Mouse (Mus musculus) frontal cortex, postnatal 36 days (tissue): ENCODE data around the gene Adgrg1.

Source experiments
- DNase-seq, 2 experiments: peaks; one replicate each; pipeline ENCODE4 v3.0.0; 2022; ENCODE audit warnings: low spot score in 2 of 2

Gene Adgrg1

DNA sequence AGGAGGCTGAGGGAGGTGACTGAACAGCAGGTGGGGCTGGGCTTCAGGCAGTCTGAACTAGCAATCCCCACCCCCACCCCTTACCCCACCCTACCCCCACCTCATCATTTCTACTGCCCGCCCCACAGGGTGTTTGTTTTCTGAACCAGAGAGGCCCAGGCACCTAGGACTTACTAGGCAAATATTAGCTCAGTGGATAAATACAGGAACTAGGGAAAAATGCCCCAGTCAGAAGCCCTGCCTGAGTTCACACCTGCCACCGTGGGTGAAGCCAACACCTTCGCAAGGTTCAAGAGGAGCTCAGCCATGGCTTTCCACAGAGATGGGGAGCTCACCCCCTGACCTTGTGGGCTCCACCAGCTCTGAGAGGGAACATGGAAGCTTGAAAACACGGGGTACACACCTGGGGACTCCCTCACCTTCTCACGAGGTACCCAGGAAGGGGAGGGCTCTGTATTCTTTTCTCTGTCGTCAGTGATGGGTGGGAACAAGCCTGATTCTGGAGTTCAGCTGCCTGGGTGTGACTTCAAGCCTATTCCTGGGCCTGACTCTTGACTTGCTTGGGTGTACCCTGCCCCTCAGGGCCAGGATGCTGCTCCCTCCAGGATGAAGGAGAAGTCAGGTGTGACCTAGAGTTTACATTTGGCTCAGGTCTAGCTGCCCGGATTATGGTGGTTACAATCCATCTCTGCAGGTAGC, at the start of gene Adgrg1:
TSS of gene Adgrg1 (plus strand) at position 285 of the 699 bp plus-strand sequence.
- DNase-seq: no peak

DNA sequence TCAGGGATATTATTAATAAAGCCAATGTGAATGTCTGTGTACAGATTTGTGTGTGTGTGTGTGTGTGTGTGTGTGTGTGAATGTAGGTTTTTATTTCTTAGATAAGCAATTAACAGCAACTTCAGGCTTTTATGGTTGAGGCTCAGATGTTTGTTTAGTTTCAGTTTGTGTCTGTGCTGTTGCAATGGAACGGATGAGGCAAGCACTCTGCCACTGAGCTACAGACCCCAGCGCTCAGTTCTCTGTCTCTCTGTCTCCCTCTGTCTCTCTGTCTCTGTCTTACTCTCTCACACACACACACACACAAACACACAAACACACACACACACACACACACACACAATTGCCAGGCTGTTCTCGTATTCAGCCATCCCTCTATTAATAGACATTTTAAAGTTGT, 46.3 kb upstream of the Adgrg1 start:
- no peak for DNase-seq

DNA sequence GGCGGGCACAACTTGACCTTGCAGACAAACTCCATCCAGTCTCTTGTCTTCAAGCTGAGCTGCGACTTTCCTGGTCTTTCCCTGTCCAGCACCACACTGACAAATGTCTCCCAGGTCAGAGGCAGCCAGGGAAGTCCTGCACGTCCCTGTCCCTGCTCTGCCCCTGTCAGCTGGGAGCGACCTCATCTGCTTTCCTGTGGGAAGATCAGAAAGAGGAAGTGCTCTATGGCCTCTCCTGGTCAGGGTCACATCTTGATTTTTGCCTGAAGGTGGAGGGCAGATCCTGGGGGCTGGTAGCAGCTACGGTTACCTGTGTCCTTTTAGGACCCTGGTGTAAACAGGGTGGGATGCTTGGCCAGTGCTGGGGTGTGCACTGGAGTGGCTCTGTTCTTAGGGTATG, 40.6 kb upstream of the Adgrg1 start:
- no peak for DNase-seq

DNA sequence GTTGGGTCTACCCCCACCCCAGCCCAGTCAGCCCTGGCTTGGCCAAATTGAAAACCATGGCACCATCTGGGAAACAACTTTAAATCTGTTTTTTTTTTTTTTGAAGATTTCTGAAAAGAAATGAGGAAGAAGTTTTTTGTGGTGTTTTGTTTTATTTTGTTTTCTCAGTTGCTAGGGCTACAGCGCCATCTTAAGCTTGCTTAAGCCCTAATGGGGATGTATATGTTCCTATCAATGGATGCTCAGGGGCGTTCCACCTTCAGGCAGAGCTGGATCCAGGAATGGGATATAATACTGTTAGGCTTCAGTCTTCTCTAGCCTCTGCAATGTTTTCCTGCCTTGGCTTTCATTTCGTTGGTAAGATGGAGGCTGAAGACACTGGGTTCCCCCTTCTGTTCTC, 39.4 kb upstream of the Adgrg1 start:
- no peak for DNase-seq

DNA sequence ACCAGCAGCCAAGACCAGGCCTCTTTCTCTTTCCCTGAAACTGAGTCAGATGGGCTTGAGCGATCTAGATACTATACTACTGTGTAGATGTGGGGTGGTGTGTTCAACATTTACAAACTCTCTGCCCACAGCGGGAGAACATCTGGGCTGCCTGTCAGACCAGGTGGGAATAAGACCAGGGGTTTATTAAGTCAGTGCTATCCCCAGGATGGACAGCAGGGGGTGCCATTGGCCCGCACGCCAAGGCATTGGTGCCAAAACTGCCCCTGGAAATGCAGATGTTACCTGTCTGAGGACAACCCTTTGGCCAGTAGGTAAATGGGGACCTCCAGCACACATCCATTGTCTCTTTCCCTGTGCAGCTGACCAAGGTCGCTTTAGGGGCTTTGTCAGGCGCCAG, 32.0 kb upstream of the Adgrg1 start:
- peak; percentile 57 to 61 for DNase-seq

DNA sequence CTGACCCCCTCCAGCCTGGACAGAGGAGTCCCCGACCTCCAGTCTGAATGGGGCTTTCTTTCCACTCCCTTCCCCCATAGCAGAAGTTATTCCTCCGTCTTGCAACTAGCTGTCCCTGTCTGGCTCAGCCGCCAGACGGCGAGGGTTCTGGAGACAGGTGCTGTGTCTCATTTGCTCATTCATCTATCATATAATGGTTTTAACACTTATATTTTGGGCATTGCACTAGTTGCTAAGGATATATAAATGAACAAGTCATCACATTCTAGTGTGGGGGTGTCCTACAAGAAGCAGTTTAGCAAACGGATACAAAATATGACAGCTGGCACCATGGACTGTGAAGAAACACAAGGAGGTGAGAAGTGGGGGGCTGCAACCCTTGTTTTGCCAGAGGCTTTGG, 29.4 kb upstream of the Adgrg1 start:
- DNase-seq: peak; percentile 61 to 89

DNA sequence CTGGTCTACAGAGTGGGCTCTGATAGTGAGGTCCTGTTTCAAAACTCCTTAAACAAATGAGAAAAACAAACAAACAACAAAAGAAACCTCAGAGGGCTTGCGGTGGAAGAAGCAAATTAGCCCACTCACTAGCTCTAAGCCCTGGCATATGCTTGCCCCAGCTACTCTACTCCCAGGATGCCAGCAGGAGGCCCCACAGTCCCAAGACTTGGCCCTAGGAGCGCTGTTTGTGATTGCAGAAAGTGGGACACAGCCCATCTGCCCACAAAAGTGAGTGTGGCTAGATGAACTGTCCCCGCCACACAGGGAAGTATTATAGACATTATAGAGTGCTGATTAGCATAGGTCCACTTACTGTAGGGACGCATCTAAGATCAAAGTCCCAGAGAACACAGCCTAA, 26.1 kb upstream of the Adgrg1 start:
- DNase-seq: no peak

DNA sequence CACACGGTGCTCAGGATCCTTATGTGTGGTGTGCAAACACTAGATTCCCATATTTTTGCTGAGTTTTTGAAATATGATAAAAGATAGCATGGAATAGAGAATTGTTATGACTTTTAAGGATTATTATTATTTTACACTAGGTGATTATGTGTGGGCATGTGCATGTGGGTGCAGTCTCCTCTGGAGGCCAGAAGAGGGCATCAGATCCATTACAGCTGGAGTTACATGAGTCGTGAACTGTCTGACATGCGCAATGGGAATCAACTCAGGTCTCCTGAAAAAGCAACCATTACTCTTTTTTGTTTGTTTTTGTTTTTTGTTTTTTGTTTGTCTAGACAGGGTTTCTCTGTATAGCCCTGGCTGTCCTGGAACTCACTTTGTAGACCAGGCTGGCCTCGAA, 25.5 kb upstream of the Adgrg1 start:
- DNase-seq: no peak

DNA sequence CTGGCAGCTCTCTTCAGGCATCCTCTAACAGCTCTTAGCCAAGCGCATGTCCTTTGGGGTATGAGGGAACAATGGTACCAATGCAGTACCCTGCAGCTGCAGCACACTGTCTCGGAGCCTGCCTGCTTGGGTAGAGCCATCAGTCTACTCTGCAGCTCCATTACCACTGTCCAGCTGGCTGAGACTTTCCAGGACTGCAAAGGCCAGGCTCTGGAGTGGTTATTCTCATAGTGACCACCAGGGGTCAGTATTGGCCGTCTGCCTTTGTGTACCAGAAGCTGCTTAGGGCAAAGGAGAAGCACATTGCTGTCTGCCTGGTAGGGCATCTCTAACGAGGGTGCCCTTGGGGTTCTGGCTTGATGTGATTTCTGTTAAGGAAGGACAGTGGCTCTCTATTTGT, 24.5 kb upstream of the Adgrg1 start:
- peak; percentile 69 to 85 for DNase-seq

DNA sequence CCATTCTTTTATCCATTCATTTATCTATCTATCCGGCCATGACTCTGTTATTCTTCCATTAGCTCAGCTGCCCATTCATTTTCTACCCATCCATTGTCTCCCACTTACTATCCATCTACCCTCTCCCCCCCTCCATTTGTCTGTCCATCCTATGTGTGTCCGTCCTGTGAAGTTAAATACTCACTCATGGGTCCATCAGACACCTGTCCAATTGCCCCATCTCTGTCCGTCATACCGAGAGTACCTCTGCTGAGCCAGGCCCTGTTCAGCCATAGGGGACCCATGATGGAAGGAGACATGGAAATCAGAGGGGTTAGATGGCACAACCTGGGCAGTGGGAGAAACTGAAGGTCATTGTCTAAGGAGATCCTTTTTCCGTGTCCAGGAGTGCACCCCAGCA, 24.1 kb upstream of the Adgrg1 start:
- no peak for DNase-seq

DNA sequence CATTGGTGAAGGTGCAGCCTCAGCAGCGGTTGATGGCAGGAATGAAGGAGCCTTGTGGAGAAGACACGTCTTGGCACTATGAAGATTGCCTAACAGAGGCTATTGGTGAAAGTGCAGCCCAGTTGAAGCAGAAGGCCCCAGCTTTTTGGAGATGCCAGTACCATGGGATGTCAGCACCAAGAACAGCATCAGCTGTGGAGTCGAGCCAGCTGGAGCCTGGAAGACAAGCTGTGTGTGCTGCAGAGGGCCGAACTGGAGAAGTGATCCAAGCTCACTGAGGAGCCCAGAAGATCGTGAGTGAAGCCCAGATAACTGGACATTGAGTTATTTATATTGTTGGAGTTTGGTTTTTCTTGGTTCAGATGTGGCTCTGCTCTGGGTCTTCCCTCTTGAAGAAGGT, 22.5 kb upstream of the Adgrg1 start:
- no peak for DNase-seq

DNA sequence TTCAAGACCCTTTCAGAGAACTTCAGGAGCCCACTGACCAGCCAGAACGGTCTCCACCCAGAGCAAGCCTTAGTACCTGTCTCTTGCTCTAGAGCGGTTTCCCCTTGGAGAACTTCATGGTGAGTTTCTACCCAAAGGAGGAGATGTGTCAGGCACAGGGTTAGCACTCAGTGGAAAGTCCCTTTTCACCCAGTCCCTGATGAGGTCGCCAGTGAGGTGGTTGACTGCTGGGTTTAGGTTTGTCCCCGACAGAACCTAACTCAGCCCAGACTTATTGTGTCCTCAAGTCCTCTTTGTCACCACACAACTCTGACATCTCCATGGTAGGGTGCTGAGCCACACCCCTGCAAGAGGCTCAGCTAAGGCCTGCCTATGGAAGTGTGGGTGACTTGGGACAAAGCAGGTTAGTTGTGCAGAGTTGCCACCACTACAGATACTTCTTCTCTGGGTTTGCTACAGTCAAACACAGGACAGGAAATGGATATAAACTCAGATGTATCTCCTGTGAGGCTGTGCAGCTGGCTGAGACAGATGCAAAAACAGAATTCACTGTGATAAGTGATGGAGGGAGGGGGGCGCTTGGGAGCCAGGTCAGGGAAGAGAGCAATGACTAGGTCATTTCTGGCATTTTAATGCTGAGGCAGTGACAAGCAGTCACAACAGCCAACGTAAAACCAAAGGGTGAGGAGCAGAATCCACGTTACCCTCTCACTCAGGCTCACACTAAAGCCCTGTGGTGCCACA, 20.8 kb upstream of the Adgrg1 start:
- DNase-seq: no peak

DNA sequence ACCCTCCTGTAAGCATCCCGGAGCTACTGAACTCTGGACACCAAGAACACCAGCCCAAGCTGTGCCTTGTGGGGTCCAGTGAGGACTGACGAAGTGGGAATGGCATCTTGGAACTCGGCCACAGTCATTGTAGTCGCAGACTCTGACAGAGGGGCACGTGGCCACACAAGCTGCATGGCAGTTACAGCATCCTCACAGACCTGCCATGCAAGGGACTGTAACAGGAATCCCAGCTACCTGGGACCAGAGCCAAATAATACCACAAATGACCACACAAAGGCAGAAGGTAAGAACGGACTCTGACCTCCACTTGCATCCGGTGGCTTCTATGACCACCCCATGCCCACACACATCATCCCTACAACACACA, 20.2 kb upstream of the Adgrg1 start:
- no peak for DNase-seq

DNA sequence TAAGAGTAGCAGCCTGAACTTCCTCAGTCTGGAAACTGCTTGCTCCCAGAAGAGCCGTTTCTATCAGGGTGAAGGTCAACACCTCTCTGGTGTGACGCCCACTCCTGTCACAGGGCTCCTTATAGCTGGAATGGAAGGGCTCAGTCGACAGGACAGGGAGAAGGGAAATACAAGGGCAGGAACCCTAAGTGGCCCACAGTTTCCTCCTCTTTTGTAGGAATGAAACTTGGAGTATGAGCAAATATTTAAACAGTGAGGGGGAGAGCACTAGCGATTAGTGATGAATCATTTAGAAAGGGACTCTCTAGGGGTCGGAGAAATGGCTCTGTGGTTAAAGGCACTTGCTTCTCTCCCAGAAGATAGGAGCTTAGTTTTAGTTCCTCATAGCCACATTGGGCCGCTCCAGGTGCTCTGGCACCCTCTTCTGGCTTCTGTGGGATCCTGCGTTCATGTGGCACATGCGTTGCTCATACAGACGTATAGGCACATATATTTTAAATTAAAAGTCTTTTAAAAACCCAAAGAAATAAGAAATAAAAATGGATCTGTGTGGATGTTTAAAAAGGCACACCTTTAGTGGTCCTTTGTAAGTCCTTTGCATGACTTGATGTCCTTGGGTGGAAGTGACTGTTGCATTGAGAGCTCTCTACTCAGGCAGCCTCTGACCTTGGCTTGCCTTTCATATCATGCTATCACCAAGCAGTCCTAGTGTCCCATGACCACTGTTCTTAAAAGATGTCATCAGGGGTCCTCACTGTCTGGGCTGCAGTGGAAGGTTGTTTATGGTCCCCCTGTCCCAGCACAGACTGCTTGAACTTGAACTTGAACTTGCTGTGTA, 19.4 kb upstream of the Adgrg1 start:
- DNase-seq: peak; percentile 18 to 49

DNA sequence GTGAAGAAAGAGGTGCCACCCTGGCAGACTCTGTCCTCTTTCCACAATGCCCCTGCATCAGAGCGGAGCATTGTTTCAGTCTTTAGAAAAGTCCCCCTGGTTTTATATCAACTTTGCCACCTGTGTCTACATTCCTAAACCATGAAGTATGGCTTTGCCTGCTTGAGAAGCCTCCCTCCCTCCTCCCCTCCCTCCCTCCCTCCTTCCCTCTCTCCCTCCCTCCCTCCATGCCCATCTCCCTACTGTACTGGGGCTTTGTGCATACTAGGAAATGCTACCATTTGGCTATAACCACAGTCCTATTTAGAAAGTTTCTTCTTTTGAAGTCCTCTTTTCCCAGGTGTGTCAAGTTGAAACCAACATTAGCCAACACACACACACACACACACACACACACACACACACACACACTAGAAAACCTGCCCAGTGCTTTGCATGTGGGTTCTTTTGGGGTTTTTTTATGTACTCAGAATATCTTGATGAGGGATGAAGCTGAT, 18.4 kb upstream of the Adgrg1 start:
- no peak for DNase-seq

DNA sequence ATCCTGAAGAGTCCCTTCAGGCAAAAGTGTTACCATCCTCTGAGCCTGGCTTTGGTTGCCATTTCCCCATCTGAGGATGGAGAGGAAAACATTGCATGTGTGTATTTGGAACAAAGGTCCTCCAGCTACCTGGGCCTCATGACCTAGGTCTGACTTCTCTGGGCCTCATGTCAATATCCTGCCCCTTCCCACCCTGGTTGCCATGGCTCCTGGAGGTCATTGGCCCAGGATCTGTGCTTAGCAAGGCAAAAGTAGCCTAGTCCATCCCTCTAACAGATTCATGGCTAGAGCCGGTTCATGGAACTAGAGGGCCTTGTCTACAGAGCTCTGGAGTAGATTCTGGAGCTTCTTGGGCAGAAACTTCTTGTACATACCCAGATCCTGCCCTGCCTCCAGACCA, 12.3 kb upstream of the Adgrg1 start:
- no peak for DNase-seq

DNA sequence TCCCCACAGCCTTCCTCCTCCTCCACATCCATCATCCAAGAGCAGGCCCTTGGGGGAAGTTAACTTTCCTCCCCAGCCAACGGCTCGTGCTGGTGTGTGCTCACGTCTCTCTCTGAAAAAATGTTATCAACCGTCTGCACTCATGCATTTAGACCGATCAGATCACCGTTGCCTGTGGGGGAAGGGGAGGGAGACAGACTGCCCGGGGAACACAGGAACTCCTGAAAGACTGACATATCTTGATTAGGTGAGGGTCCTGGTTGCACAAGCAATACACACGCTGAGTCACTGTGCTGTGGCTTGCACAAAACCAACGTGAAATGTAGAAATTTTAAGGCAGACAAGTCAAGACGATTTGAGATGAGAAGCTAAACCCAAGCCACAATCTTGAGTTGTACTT, 9.7 kb upstream of the Adgrg1 start:
- no peak for DNase-seq

DNA sequence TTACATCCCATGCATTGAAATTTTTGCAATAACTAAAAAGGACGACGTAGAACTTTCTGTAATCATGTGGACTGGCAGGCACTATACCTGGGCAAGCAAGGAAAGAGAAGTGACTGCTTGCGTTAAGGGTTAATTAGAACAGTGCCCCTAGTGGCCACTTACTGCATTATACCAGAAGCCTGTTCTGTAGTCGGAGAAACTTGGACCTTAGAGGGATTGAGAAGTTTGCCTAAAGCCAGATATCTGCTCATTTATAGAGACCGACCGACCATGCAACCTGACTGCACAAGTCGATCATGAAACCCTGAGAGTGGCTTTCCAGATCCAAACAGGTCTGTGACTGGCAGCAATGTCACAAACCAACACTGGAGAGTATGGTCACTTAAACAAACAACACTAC, 8.0 kb upstream of the Adgrg1 start:
- DNase-seq: peak in 1 of 2 experiments; percentile 37

DNA sequence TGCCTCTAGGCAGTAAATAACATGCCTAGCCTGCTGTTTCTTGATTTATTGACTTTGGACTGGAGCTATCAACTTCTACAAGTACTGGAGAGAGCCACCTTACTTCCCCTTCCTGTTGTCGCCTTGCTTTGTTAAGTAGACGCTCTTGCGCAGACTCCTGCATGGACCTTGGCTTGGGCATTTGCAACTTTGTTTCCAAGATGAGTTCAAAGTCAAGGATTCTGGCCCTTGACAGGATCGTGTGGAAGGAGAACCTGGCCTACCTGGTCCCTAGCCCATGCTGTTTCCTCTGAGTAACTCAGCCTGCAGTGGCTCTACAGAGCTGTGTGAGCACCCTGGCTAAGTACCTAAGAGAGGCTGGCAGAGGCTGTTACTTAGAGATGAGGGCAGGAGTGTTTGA, 7.5 kb upstream of the Adgrg1 start:
- no peak for DNase-seq

DNA sequence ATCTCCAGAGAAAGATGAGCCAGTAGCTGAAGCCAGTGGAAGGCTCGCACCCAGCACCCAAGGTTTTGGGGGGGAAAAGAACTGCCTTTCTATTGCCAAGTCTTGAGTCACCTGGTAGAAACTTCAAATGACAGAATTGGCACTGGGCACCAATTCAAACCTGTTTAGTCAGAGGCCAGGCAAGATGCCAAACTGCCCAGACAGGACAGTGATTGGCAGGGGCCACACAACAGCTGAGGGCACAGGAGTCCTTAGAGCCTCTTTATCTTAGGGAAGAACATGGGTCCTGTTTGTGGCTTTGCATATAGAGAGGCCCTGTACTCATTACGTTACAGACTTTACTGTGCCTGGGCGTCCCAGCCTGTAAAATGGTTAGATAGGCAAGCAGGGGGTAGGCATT, 7.0 kb upstream of the Adgrg1 start:
- no peak for DNase-seq

DNA sequence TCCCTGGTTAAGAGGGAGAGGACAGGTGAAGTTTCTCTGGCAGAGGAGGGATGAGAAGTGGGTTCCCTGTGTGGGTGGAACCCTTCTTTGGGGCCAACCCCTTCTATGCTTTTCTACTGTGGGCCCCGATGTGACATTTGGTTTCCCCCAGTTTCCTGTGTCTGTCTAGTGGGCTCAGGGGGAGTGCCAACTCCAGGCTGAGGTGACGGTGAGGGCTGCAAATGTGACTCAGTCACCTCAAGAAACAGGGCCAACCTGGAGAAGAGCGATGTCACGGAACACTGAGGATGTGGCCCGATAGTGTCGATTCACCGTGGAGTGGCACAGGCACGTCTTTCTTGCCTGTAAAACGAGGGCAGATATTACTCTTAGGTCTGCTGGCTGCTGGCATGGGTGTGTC, 1.3 kb upstream of the Adgrg1 start:
- DNase-seq: no peak

DNA sequence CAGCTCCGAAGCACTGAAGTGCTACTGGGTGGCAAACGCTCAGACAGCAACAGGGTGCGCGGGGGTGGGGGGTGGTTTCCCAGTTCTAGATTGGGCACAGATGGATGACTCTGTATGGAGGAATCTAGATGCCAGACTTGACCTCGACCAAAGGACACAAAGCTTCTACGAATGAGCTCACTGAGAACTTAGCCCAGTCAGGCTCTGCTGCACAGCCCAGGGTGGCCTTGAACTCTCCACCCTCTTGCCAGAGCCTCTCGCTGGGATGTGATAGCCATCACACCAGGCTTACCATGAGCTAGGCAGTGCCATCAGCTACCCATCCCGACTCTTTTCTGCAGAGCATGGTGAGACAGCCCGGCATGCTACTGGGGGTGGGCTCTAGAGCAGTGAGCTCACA, 765 bp upstream of the Adgrg1 start:
- DNase-seq: no peak
